Comparison of ENCODE assay signal across 14 mouse cellular contexts in genomic region chr13:41085140-41085539, GRCm38 (mm10). TPM values are rescaled to one million over a fixed set of nuclear protein-coding genes. Genes with fewer than 3 reads are reported as not detected.
DNase-seq lines count a peak whose midpoint lies in the region; ATAC-seq and TF ChIP-seq lines count a peak whose summit lies in the region.
"Had no signal": no experiment of that assay in that cellular context is flagged by ENCODE, and none has a peak within 500 bp of the region (broad histone marks: within the 10 kb centered on the region; RNA-seq: fewer than 3 reads in every experiment).

No protein-coding gene starts in this region.

- H3K27me3 ChIP-seq in embryonic facial prominence, embryonic 11.5 days (ENCODE audit: control insufficient read depth, insufficient read depth, low read length), result no peaks in the 10 kb centered on the region
- H3K27me3 ChIP-seq in embryonic facial prominence, embryonic 10.5 days (replicated peaks; ENCODE audit: low read depth, poor library complexity, severe bottlenecking), result peaks cover 20% of the 10 kb centered on the region
- no peaks in the 10 kb centered on the region for H3K27me3 ChIP-seq in liver, adult 2 months (ENCODE audit: control insufficient read depth, insufficient read depth, low read length)

- 20% methylated on average over 2 of the region's 2 CpGs for WGBS in embryonic facial prominence, embryonic 11.5 days
- 15% methylated on average over 2 of the region's 2 CpGs for WGBS in embryonic facial prominence, embryonic 10.5 days
- 17% methylated on average over 2 of the region's 2 CpGs for WGBS in liver, adult 2 months

- TF ChIP-seq CTCF in liver, adult 2 months (IDR thresholded peaks at IDR 0.05; ENCODE audit: low read depth, low read length), result no peak

- H3K9me3 ChIP-seq in embryonic facial prominence, embryonic 11.5 days (replicated peaks; ENCODE audit: control insufficient read depth, low read length), result no peaks in the 10 kb centered on the region
- H3K9me3 ChIP-seq in embryonic facial prominence, embryonic 10.5 days, result no peaks in the 10 kb centered on the region

- ATAC-seq in embryonic facial prominence, embryonic 11.5 days (replicated peaks; ENCODE audit: insufficient number of reproducible peaks, low FRiP score, low TSS enrichment, low read depth), result no peak

- no peak for TF ChIP-seq POLR2A in liver, adult 2 months (IDR thresholded peaks at IDR 0.05; ENCODE audit: extremely low read depth, insufficient read depth, low read length)

- no peaks in the 10 kb centered on the region for H3K36me3 ChIP-seq in embryonic facial prominence, embryonic 11.5 days (replicated peaks; ENCODE audit: control insufficient read depth, insufficient read depth, low read depth, low read length)
- H3K36me3 ChIP-seq in embryonic facial prominence, embryonic 10.5 days (replicated peaks), result no peaks in the 10 kb centered on the region
- no peaks in the 10 kb centered on the region for H3K36me3 ChIP-seq in liver, adult 2 months (ENCODE audit: control insufficient read depth, insufficient read depth, low read length)

- H3K4me3 ChIP-seq in embryonic facial prominence, embryonic 11.5 days (ENCODE audit: low read depth, low read length), result no peak overlapping the region
- no peak overlapping the region for H3K4me3 ChIP-seq in embryonic facial prominence, embryonic 10.5 days
- H3K4me3 ChIP-seq in liver, adult 2 months (ENCODE audit: insufficient read depth, low read depth, low read length), result no peak overlapping the region

- H3K79me2 ChIP-seq in liver, adult 2 months (ENCODE audit: control insufficient read depth, insufficient read depth, low read length), result no peaks in the 10 kb centered on the region

- H3K4me1 ChIP-seq in embryonic facial prominence, embryonic 11.5 days (ENCODE audit: control insufficient read depth, insufficient read depth, low read length), result no peaks in the 10 kb centered on the region
- H3K4me1 ChIP-seq in embryonic facial prominence, embryonic 10.5 days, result no peaks in the 10 kb centered on the region
- H3K4me1 ChIP-seq in liver, adult 2 months (ENCODE audit: control insufficient read depth, insufficient read depth, low read length), result no peaks in the 10 kb centered on the region

- H3K4me2 ChIP-seq in embryonic facial prominence, embryonic 11.5 days (ENCODE audit: low read depth, low read length), result no peak overlapping the region

- H3K27ac ChIP-seq in embryonic facial prominence, embryonic 11.5 days (replicated peaks; ENCODE audit: low read depth, low read length), result no peak overlapping the region
- no peak overlapping the region for H3K27ac ChIP-seq in embryonic facial prominence, embryonic 10.5 days (replicated peaks)
- H3K27ac ChIP-seq in liver, adult 2 months (replicated peaks; ENCODE audit: insufficient read depth, low read depth, low read length), result no peak overlapping the region

- DNase-seq in embryonic facial prominence, embryonic 11.5 days (ENCODE audit: low spot score), result peak; percentile 56
- no peak for DNase-seq in embryonic facial prominence, embryonic 10.5 days (ENCODE audit: low spot score)
- peak; percentile 23 for DNase-seq in liver, adult 2 months (ENCODE audit: extremely low read depth, low read depth, low spot score)
- DNase-seq in liver (no peak), R1 (ENCODE audit: low read depth, low spot score) (peak; percentile 44)
- peak; percentile 30 for DNase-seq in mesoderm, embryonic 11.5 days (ENCODE audit: low read depth, low spot score)
- no peak for DNase-seq in left cerebral cortex, adult 11 months (ENCODE audit: low spot score)
- no peak for DNase-seq in spleen, postnatal 4 days (ENCODE audit: low spot score in 2 of 2)
- DNase-seq: adrenal gland, adult 8-10 months; B cell, adult 2 months; heart, postnatal 10 days; lung, adult 18-20 months had no signal

- H3K9ac ChIP-seq in embryonic facial prominence, embryonic 11.5 days (replicated peaks; ENCODE audit: low read length), result no peak overlapping the region
- no peak overlapping the region for H3K9ac ChIP-seq in liver, adult 2 months (ENCODE audit: low read depth, low read length)

RNA-seq across cellular contexts. Expression of gene Mak, which starts 5.6 kb away (rescaled TPM):
- 0.94 and 1.5 TPM in 2 replicates for polyA plus RNA-seq in embryonic facial prominence, embryonic 11.5 days (2014; fragmentation: Nextera tagmentation; extraction: Ambion mirVana)
- 0.94 and 0.95 TPM in 2 replicates for polyA plus RNA-seq in embryonic facial prominence, embryonic 10.5 days (2016; fragmentation: Nextera tagmentation; extraction: Ambion mirVana)
- under 0.01 TPM in 1 of 2 replicates, not detected in the other for total RNA-seq in liver, adult 2 months (2014; rRNA removed)
- polyA plus RNA-seq in liver, adult 2 months (2012; rRNA removed), result 0.04 TPM in 1 of 2 replicates, not detected in the other
- total RNA-seq: heart, postnatal 10 days had no signal
- polyA plus RNA-seq: spleen, adult 2 months had no signal

RNA-seq across cellular contexts. Expression of gene Gcm2, which starts 25.7 kb away (rescaled TPM):
- not detected in 2 replicates for polyA plus RNA-seq in embryonic facial prominence, embryonic 11.5 days (2014; fragmentation: Nextera tagmentation; extraction: Ambion mirVana)
- polyA plus RNA-seq in embryonic facial prominence, embryonic 10.5 days (2016; fragmentation: Nextera tagmentation; extraction: Ambion mirVana), result 0.06 TPM in 1 of 2 replicates, not detected in the other
- not detected in 2 replicates for total RNA-seq in liver, adult 2 months (2014; rRNA removed)
- polyA plus RNA-seq in liver, adult 2 months (2012; rRNA removed), result not detected in 2 replicates
- total RNA-seq: adrenal gland, adult 8-10 months; heart, postnatal 10 days; layer of hippocampus, adult 8-10 months had no signal

RNA-seq across cellular contexts. Expression of gene Sycp2l, which starts 29.0 kb away (rescaled TPM):
- not detected in 2 replicates for polyA plus RNA-seq in embryonic facial prominence, embryonic 11.5 days (2014; fragmentation: Nextera tagmentation; extraction: Ambion mirVana)
- polyA plus RNA-seq in embryonic facial prominence, embryonic 10.5 days (2016; fragmentation: Nextera tagmentation; extraction: Ambion mirVana), result 0.12 TPM in 1 of 2 replicates, not detected in the other
- not detected in 2 replicates for total RNA-seq in liver, adult 2 months (2014; rRNA removed)
- polyA plus RNA-seq in liver, adult 2 months (2012; rRNA removed), result not detected in 2 replicates
- total RNA-seq: adrenal gland, adult 8-10 months; heart, postnatal 10 days had no signal
- polyA plus RNA-seq: spleen, adult 2 months had no signal

Comparison
In these comparisons a context has a peak if more than half of its experiments do, and no peak if none do; other contexts are left out.
1. DNase-seq: peak in embryonic facial prominence, embryonic 11.5 days (single experiment), liver, adult 2 months (single experiment), R1 (single experiment) and mesoderm, embryonic 11.5 days (single experiment); none in embryonic facial prominence, embryonic 10.5 days (single experiment), liver (single experiment), left cerebral cortex, adult 11 months (single experiment) and spleen, postnatal 4 days (0 of 2).